Mouse (Mus musculus): ENCODE data around the gene Ago4. TPM values are rescaled to one million over a fixed set of nuclear protein-coding genes. Genes with fewer than 3 reads are reported as not detected.

Ago4 gene
- polyA plus RNA-seq, 1 experiment, result 0.62 TPM

GRCm38 (mm10) chr4:126563798-126564197 is 30.5 kb upstream of the Ago4 start:
- Histone ChIP-seq H3K27me3 (ENCODE audit: control insufficient read depth, insufficient read depth, low read length) (no peaks in the 10 kb centered on the region), H3K4me3 (ENCODE audit: control insufficient read depth, insufficient read depth, low read length) (no peak overlapping the region), H3K36me3 (ENCODE audit: control insufficient read depth, insufficient read depth, low read length) (peaks cover 62% of the 10 kb centered on the region), H3K4me1 (replicated peaks; ENCODE audit: control insufficient read depth, insufficient read depth, low read length) (no peaks in the 10 kb centered on the region), H3K27ac (ENCODE audit: control insufficient read depth, insufficient read depth, low read length) (no peak overlapping the region)
- 95% methylated on average over 6 of the region's 6 CpGs for WGBS
- TF ChIP-seq CTCF (IDR thresholded peaks at IDR 0.05; ENCODE audit: borderline replicate concordance, control insufficient read depth, extremely low read depth, insufficient read depth, low read length, poor library complexity) (no peak), POLR2A (IDR thresholded peaks at IDR 0.05; ENCODE audit: control insufficient read depth, extremely low read depth, insufficient read depth, low read length, poor library complexity) (no peak)
- DNase-seq, result no peak

- peak; percentile 94 for DNase-seq
- Histone ChIP-seq H3K4me1 (replicated peaks; ENCODE audit: control insufficient read depth, insufficient read depth, low read length) (peaks cover 3% of the 10 kb centered on the region), H3K36me3 (ENCODE audit: control insufficient read depth, insufficient read depth, low read length) (peaks cover 6% of the 10 kb centered on the region), H3K27ac (ENCODE audit: control insufficient read depth, insufficient read depth, low read length) (no peak within 1 kb of the TSS), H3K4me3 (ENCODE audit: control insufficient read depth, insufficient read depth, low read length) (peak within 1 kb of the TSS; percentile 61), H3K27me3 (ENCODE audit: control insufficient read depth, insufficient read depth, low read length) (no peaks in the 10 kb centered on the region)
- TF ChIP-seq POLR2A (IDR thresholded peaks at IDR 0.05; ENCODE audit: control insufficient read depth, extremely low read depth, insufficient read depth, low read length, poor library complexity) (no peak), CTCF (IDR thresholded peaks at IDR 0.05; ENCODE audit: borderline replicate concordance, control insufficient read depth, extremely low read depth, insufficient read depth, low read length, poor library complexity) (no peak; the same call in 1 of the 2 replicates)
- 1% methylated on average over 54 of the region's 54 CpGs for WGBS
Observed at GRCm38 (mm10) chr4:126556809-126557711, 23.8 kb upstream of the Ago4 start, which contains the start of gene Clspn. TSS of gene Clspn (plus strand) at chr4:126556935.

- 34% methylated on average over 3 of the region's 3 CpGs for WGBS
- H3K27ac ChIP-seq (ENCODE audit: control insufficient read depth, insufficient read depth, low read length), result no peak overlapping the region
- no peaks in the 10 kb centered on the region for H3K27me3 ChIP-seq (ENCODE audit: control insufficient read depth, insufficient read depth, low read length)
- peak; percentile 9 for DNase-seq
- H3K4me3 ChIP-seq (ENCODE audit: control insufficient read depth, insufficient read depth, low read length), result no peak overlapping the region
- peaks cover 3% of the 10 kb centered on the region for H3K4me1 ChIP-seq (replicated peaks; ENCODE audit: control insufficient read depth, insufficient read depth, low read length)
- H3K36me3 ChIP-seq (ENCODE audit: control insufficient read depth, insufficient read depth, low read length), result no peaks in the 10 kb centered on the region
- TF ChIP-seq POLR2A (IDR thresholded peaks at IDR 0.05; ENCODE audit: control insufficient read depth, extremely low read depth, insufficient read depth, low read length, poor library complexity), result no peak
- no peak for TF ChIP-seq CTCF (IDR thresholded peaks at IDR 0.05; ENCODE audit: borderline replicate concordance, control insufficient read depth, extremely low read depth, insufficient read depth, low read length, poor library complexity)
Observed at GRCm38 (mm10) chr4:126554462-126554861, 21.2 kb upstream of the Ago4 start.

GRCm38 (mm10) chr4:126553685-126554084 is 20.4 kb upstream of the Ago4 start:
- no peak for DNase-seq
- Histone ChIP-seq H3K27me3 (ENCODE audit: control insufficient read depth, insufficient read depth, low read length) (no peaks in the 10 kb centered on the region), H3K4me3 (ENCODE audit: control insufficient read depth, insufficient read depth, low read length) (no peak overlapping the region), H3K36me3 (ENCODE audit: control insufficient read depth, insufficient read depth, low read length) (no peaks in the 10 kb centered on the region), H3K27ac (ENCODE audit: control insufficient read depth, insufficient read depth, low read length) (no peak overlapping the region), H3K4me1 (replicated peaks; ENCODE audit: control insufficient read depth, insufficient read depth, low read length) (peaks cover 3% of the 10 kb centered on the region)
- TF ChIP-seq CTCF (IDR thresholded peaks at IDR 0.05; ENCODE audit: borderline replicate concordance, control insufficient read depth, extremely low read depth, insufficient read depth, low read length, poor library complexity) (no peak), POLR2A (IDR thresholded peaks at IDR 0.05; ENCODE audit: control insufficient read depth, extremely low read depth, insufficient read depth, low read length, poor library complexity) (no peak)
- 90% methylated on average over 1 of the region's 1 CpGs for WGBS

GRCm38 (mm10) chr4:126553105-126553504 is 19.8 kb upstream of the Ago4 start:
- H3K27me3 ChIP-seq (ENCODE audit: control insufficient read depth, insufficient read depth, low read length), result no peaks in the 10 kb centered on the region
- TF ChIP-seq CTCF (IDR thresholded peaks at IDR 0.05; ENCODE audit: borderline replicate concordance, control insufficient read depth, extremely low read depth, insufficient read depth, low read length, poor library complexity), result no peak
- no peak for TF ChIP-seq POLR2A (IDR thresholded peaks at IDR 0.05; ENCODE audit: control insufficient read depth, extremely low read depth, insufficient read depth, low read length, poor library complexity)
- peaks cover 3% of the 10 kb centered on the region for H3K4me1 ChIP-seq (replicated peaks; ENCODE audit: control insufficient read depth, insufficient read depth, low read length)
- H3K4me3 ChIP-seq (ENCODE audit: control insufficient read depth, insufficient read depth, low read length), result no peak overlapping the region
- H3K36me3 ChIP-seq (ENCODE audit: control insufficient read depth, insufficient read depth, low read length), result no peaks in the 10 kb centered on the region
- 38% methylated on average over 8 of the region's 8 CpGs for WGBS
- DNase-seq, result no peak
- H3K27ac ChIP-seq (ENCODE audit: control insufficient read depth, insufficient read depth, low read length), result no peak overlapping the region

- WGBS, result 95% methylated on average over 7 of the region's 7 CpGs
- TF ChIP-seq CTCF (IDR thresholded peaks at IDR 0.05; ENCODE audit: borderline replicate concordance, control insufficient read depth, extremely low read depth, insufficient read depth, low read length, poor library complexity), result no peak
- TF ChIP-seq POLR2A (IDR thresholded peaks at IDR 0.05; ENCODE audit: control insufficient read depth, extremely low read depth, insufficient read depth, low read length, poor library complexity), result no peak
- Histone ChIP-seq H3K4me3 (ENCODE audit: control insufficient read depth, insufficient read depth, low read length) (no peak overlapping the region), H3K27me3 (ENCODE audit: control insufficient read depth, insufficient read depth, low read length) (no peaks in the 10 kb centered on the region), H3K4me1 (replicated peaks; ENCODE audit: control insufficient read depth, insufficient read depth, low read length) (peaks cover 3% of the 10 kb centered on the region), H3K27ac (ENCODE audit: control insufficient read depth, insufficient read depth, low read length) (no peak overlapping the region), H3K36me3 (ENCODE audit: control insufficient read depth, insufficient read depth, low read length) (no peaks in the 10 kb centered on the region)
- no peak for DNase-seq
Observed at GRCm38 (mm10) chr4:126552136-126552535, 18.9 kb upstream of the Ago4 start.

Measured in thymus, adult 2 months (tissue).